Mouse (Mus musculus) gastrocnemius, adult 2 months (tissue): Measurements from ENCODE around the gene Gabbr1. TPM values are rescaled to one million over a fixed set of nuclear protein-coding genes. Genes with fewer than 3 reads are reported as not detected.

Experiments
- DNase-seq: peaks from one replicate; pipeline ENCODE4 v3.0.0; 2022
- H3K27ac ChIP-seq: fragments of 200-600 bp; 2 replicates; pipeline ENCODE4 v1.8.1; 2022; ENCODE audit warnings: mild to moderate bottlenecking
- H3K4me3 ChIP-seq: fragments of 200-600 bp; 2 replicates; pipeline ENCODE4 v1.8.1; 2022; ENCODE audit warnings: mild to moderate bottlenecking, moderate library complexity
- CTCF ChIP-seq: fragments of 200-600 bp; IDR thresholded peaks from 2 replicates; pipeline ENCODE4 v1.8.1; 2022; ENCODE audit warnings: antibody characterized with exemption, mild to moderate bottlenecking, moderate library complexity
- intact Hi-C: fragments of 180-260 bp; cut with DNase I; formaldehyde crosslinking; loops from one replicate; pipeline ENCODE4 v1.15.1; 2025
- total RNA-seq, 2 experiments: library from RNA; stranded (reverse); gene quantifications; 2 replicates each; pipeline ENCODE4 v1.2.3; 2021

The Gabbr1 gene
- total RNA-seq, 2 experiments from 2014 or later = 8.5 to 9.1 TPM

GRCm38 (mm10) chr17:37098178-37098577 is 52.4 kb downstream of the Gabbr1 start, which contains the start of gene Olfr91:
Olfr91 (minus strand) TSS chr17:37098278.
- no peak for TF ChIP-seq CTCF
- Histone ChIP-seq H3K27ac (no peak within 1 kb of the TSS), H3K4me3 (no peak within 1 kb of the TSS)
- intact Hi-C loops = no loop called here
- no peak for DNase-seq

DNA sequence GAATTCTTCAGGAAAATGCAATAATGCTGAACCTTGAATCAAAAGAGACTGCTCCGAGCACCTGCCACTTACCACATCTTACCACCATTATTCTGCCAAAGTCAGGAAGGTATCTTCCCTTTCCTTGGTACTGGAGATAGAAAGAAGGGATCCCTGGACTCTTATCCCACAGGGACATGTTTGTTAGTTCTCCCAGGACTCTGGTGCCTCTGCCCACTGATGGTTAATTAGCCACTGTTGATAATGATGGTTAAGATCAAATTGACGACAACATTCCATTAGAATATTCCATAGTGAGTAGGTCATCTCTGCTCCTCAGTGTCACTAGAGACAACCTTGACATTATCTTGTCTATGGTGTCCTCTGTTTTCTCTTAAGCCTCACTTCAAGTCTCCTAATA is 74.2 kb downstream of the Gabbr1 start, which contains the start of gene Olfr92:
Gene Olfr92 (minus strand): TSS at position 101 of the 400 bp plus-strand sequence.
- intact Hi-C loops = no loop called here

More for the DNA sequence above, 74.2 kb downstream of the Gabbr1 start, which contains the start of gene Olfr92:
- H3K27ac ChIP-seq = no peak within 1 kb of the TSS
- no peak within 1 kb of the TSS for H3K4me3 ChIP-seq
- TF ChIP-seq CTCF = no peak
- DNase-seq = no peak

Other genes starting within 250 kb of the Gabbr1 start
- not detected for gene H2-M10.6, start 233.8 kb upstream of the Gabbr1 start, total RNA-seq
- 10 to 100 TPM; 18.9 to 23.5 TPM for gene Trim26, start 208.8 kb upstream of the Gabbr1 start, total RNA-seq
- not detected for gene Trim15, start 178.8 kb upstream of the Gabbr1 start, total RNA-seq
- gene Trim10, start 176.4 kb upstream of the Gabbr1 start, total RNA-seq = not detected
- not detected for gene Trim40, start 155.8 kb upstream of the Gabbr1 start, total RNA-seq
- not detected for gene Trim31, start 147.8 kb upstream of the Gabbr1 start, total RNA-seq
- gene Rnf39, start 103.0 kb upstream of the Gabbr1 start, total RNA-seq = under 1 TPM; 0.14 to 0.33 TPM
- gene Ppp1r11, start 94.2 kb upstream of the Gabbr1 start, total RNA-seq = 10 to 100 TPM; 52.2 to 57.7 TPM
- gene Znrd1, start 87.4 kb upstream of the Gabbr1 start, total RNA-seq = 10 to 100 TPM; 17.7 to 23.6 TPM
- gene Znrd1as, start 87.4 kb upstream of the Gabbr1 start, total RNA-seq = 10 to 100 TPM; 18.2 to 22.4 TPM
- gene 2410137M14Rik, start 64.7 kb upstream of the Gabbr1 start, total RNA-seq = under 1 TPM in 1 of 2 experiments, not detected in 1; 0.45 TPM
- gene H2-M5, start 56.4 kb upstream of the Gabbr1 start, total RNA-seq = under 1 TPM in 1 of 2 experiments, not detected in 1; 0.10 TPM
- gene Zfp57, start 44.8 kb upstream of the Gabbr1 start, total RNA-seq = 1 to 10 TPM in 1 of 2 experiments, under 1 TPM in 1; 0.23 to 1.3 TPM
- not detected for gene Mog, start 22.6 kb upstream of the Gabbr1 start, total RNA-seq
- not detected for gene Olfr90, start 42.5 kb downstream of the Gabbr1 start, total RNA-seq
- gene Olfr91, start 52.3 kb downstream of the Gabbr1 start, total RNA-seq = not detected
- gene Olfr92, start 74.1 kb downstream of the Gabbr1 start, total RNA-seq = not detected
- gene Olfr93, start 115.5 kb downstream of the Gabbr1 start, total RNA-seq = not detected
- not detected for gene Ubd, start 147.9 kb downstream of the Gabbr1 start, total RNA-seq
- gene Olfr94, start 155.0 kb downstream of the Gabbr1 start, total RNA-seq = not detected
- not detected for gene Olfr95, start 167.2 kb downstream of the Gabbr1 start, total RNA-seq
- gene Olfr96, start 174.2 kb downstream of the Gabbr1 start, total RNA-seq = not detected
- not detected for gene Olfr97, start 191.4 kb downstream of the Gabbr1 start, total RNA-seq
- not detected for gene Olfr98, start 217.8 kb downstream of the Gabbr1 start, total RNA-seq
- gene H2-M3, start 224.3 kb downstream of the Gabbr1 start, total RNA-seq = 1 to 10 TPM in 1 of 2 experiments, under 1 TPM in 1; 0.77 to 1.6 TPM
- not detected for gene Olfr99, start 237.5 kb downstream of the Gabbr1 start, total RNA-seq